Mouse (Mus musculus) CD4-positive helper T cell, adult 2 months (primary cell): Measurements from ENCODE around the gene Dbnl.
"Not testable (repeated sequence)": the region's sequence is repeated elsewhere in the genome, so short reads cannot be mapped to it uniquely, and the experiment has no call there.

Experiments
- DNase-seq: peaks from one replicate; pipeline ENCODE4 v3.0.0-alpha.2; 2012; ENCODE audit warnings: low read depth, missing footprints, low spot score

Gene Dbnl

DNA sequence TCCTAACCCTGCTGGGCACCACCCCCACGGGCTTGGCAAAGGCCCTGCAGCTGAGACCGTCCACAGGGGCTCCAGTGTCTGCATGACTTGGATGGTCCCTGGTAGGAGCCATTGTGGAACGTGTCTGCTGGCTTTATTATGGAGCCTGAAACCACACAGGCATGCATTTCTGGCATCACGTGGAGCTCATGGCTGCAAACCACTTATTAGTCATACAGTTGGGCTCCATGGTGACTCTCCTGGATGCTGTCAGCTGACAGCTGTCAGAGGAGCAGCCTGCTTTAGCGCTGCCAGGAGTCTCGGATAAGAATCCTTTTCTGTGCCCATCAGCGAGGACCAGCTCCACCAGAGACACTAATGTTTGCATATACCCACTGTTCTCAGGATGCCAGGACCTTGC, 7.4 kb downstream of the Dbnl start:
- no peak for DNase-seq

DNA sequence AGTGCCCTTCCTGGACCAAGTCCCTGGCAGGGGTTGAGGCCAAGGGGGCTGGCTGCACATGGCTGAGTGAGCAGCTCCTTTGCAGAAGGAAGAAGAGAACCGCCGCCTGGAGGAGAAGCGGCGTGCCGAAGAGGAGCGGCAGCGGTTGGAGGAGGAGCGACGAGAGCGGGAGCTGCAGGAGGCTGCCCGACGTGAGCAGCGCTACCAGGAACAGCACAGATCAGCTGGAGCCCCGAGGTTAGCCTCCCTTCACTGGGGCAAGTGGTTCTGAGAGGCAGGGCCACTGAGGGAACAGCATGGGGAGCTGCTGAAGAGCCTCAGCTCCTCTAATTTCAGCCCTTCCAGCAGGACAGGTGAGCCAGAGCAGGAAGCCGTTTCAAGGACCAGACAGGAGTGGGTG, 8.7 kb downstream of the Dbnl start:
- DNase-seq = no peak

- no peak for DNase-seq
These were observed 9.1 kb downstream of the Dbnl start for GRCm38 (mm10) chr11:5797371-5797770.

DNA sequence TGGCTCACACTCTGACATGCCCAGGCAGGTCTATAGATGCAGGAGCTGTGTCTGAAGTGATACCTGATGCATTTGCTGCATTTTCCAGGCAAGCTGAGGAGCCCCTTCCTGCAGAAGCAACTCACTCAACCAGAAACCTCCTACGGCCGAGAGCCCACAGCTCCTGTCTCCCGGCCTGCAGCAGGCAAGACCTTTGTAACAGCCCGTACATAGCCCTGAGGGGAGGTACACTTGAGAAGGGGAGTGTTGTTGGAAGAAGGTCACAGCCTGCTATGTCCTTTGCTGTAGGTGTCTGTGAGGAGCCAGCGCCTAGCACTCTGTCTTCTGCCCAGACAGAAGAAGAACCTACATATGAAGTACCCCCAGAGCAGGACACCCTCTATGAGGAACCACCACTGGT, 9.6 kb downstream of the Dbnl start:
- no peak for DNase-seq

DNA sequence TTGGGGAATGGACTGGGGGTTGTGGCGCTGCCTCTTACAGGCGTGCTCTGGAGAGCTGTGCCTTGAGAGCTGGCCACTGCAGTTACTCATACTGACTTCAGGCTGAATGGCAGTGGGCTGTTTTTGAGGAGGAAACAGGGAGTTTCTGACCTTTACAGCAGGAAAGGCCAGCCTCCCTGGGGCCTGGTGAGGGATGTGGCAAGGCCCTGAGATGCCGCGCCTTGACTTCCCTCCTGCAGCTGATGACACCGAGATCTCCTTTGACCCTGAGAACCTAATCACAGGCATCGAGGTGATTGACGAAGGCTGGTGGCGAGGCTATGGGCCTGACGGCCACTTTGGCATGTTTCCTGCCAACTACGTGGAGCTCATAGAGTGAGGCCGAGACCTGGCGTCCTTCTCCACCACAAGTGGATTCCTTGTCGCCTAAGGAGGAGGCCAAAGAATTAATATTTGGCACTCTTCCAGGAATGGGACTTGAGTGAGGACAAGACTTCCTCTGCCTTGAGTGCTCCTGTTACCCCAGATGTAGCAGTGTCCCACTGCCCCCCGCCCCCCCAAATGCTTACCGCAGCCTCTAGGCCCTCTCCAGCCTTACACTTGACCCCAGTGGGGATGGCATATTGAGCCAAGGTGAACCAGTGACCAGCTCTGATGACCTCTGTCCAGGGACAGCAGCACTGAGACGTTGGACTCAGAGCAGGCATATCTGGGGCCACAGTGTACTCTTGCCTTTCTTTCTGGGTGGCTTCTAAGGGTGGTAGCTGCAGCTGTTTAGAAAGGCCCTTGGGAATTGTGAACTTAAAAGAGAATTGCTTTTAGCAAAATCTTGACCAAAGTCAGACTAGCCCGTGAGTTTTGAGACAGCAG, 11.6 kb downstream of the Dbnl start:
- no peak for DNase-seq

- DNase-seq = no peak
These were observed 13.2 kb downstream of the Dbnl start for GRCm38 (mm10) chr11:5801511-5801910.

GRCm38 (mm10) chr11:5802005-5802404, 13.7 kb downstream of the Dbnl start:
- no peak for DNase-seq

GRCm38 (mm10) chr11:5802457-5803217, 14.3 kb downstream of the Dbnl start:
- no peak for DNase-seq

- DNase-seq = no peak
These were observed 15.3 kb downstream of the Dbnl start, which contains the start of gene Pgam2 for GRCm38 (mm10) chr11:5803551-5803981. Gene Pgam2 (minus strand): TSS chr11:5803733.

DNA sequence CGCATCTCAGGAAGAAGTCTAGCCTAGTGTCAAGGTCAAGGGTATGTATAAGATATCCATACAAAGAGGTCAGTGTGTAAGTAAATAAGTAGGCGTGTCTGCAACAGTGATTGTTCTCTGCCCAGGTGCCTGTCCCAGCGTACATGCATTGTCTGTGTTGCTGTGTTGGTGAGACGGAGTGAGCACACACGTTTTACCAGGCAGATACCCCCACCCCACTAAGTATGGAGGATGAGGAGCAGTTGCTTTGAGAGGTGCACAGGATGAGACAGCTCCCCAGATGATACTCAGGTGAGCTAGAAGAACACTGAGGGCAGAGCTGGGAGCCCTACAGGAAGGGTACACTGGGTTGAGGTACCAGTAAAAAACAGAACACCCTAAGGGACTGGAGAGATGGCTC, 15.9 kb downstream of the Dbnl start:
- DNase-seq = no peak

DNA sequence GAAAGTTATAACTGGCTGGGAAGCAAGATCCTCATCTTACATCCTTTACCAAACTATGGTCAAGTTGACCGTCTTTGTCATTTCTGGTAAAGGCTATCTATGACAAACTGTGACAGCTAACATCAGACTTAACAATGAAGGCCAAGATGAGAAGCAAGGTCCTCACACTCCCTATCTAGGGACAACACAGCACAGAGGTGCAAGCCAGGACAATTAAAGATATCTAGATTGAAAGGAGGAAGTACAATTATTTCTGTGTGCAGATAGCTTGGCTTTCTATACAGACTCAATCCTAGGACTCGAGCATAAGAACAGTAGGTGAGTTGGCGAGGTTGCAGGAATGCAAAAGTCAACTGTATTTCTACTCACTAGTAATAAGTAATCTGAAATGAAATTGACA, 17.4 kb downstream of the Dbnl start:
- no peak for DNase-seq

DNA sequence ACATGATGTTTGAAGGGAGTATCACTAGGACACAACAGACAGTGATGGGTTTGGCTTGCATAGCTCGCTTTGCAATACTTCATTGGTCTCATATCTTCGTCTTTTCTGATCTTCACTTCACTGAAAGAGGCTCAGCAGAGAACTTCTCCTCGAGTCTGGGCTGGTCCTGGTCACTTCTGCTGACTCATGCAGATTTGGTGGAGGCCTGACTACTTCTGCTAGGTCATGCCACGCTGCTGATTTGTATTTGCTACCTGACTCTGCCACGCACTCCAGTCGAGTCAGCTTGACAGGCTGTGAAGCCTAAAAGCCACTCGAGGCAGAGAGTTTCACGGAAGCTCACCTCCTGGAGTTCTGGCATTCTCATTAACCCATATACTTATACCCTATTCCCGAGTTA, 19.7 kb downstream of the Dbnl start:
- no peak for DNase-seq

GRCm38 (mm10) chr11:5809487-5809886, 21.2 kb downstream of the Dbnl start:
- not testable (repeated sequence) for DNase-seq

DNA sequence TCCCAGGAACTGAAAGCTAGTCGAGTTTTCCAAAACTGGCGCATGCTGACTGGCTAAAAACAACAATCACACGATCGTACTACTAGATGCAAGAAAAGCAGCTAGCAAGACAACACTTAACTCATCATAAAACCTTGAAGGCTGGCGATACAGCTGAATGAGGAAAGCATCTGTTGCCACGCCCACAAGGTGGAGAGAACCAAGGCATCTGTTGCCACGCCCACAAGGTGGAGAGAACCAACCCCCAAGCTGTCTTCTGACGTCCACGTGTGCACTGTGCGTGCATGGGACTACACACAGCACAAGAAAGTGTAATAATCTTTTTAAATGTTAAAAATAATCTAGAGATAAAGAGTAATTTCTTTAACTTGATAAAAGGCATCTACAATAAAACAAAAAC, 25.1 kb downstream of the Dbnl start:
- DNase-seq = no peak

- DNase-seq = no peak
These were observed 30.9 kb downstream of the Dbnl start for GRCm38 (mm10) chr11:5819223-5819622.

DNA sequence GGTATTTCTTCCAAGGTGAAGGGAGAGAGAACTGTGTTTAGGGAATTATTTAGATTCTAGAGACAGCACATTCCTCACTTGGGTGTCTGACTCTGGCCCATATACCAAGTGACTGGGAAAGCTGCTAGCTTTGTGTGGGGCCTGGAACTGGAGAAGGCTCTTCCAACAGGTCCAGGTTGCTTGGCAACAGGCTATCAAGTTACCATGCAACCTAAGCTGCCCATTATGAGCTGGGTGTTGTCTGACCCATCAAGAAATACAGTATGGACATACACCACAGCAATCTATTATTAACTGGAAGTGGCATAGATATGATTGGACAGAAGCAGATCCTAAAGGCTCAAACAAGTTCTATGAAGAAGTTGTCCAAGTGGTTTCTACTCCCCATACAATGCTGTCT, 37.1 kb downstream of the Dbnl start:
- no peak for DNase-seq

DNA sequence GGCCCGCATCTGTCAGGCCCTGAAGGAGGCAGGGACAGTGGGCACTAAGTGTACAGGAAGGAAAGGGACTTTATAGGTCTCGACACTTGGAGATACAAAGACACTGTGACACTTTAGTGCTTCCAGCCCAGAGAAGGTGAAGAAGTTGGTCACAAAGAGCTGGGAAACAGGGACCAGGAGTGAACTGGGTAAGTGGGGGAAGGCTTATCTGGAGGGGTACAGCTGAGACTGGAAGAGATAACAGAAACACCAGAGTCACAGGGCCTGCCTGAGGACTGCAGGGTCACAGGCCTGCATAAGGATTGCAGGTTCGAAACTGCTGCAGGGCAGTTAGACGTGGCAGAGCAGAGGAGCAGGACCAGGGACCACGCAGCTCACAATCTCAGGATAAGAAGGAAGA, 39.6 kb downstream of the Dbnl start:
- no peak for DNase-seq

- no peak for DNase-seq
These were observed 40.4 kb downstream of the Dbnl start for GRCm38 (mm10) chr11:5828509-5829191.

- DNase-seq = no peak
These were observed 41.0 kb downstream of the Dbnl start for GRCm38 (mm10) chr11:5829327-5829726.

GRCm38 (mm10) chr11:5834506-5834905, 46.2 kb downstream of the Dbnl start:
- DNase-seq = no peak

DNA sequence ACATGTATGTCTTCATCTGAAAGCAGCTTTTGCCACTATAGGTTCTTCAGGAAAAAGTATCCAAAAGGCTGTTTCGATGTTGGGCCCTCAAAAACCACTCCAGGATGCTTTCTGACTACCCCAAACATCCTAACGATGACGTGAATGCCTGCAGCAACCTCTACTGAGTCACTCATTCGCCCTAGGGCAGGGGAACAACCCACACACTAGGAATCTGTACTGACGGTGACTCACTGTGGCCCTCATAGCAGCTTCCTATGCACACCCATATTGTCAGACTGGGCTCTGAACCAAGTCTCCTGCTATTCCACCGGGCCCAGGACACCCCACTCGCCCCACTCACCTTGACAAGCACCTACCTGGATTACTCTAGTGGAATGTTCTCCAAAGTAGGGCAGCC, 46.8 kb downstream of the Dbnl start:
- no peak for DNase-seq

GRCm38 (mm10) chr11:5836126-5836525, 47.8 kb downstream of the Dbnl start:
- peak; percentile 23 for DNase-seq
